Mouse (Mus musculus) left cerebral cortex, adult 2 months (tissue): Measurements from ENCODE around the gene Acot8. TPM values are rescaled to one million over a fixed set of nuclear protein-coding genes. Genes with fewer than 3 reads are reported as not detected.

Source experiments
- DNase-seq, 2 experiments: peaks; one replicate each; pipeline ENCODE4 v3.0.0; 2021 to 2022; ENCODE audit warnings: low spot score in 2 of 2, mixed read lengths in 1 of 2; ENCODE audit errors: extremely low spot score in 1 of 2
- H3K27ac ChIP-seq: fragments of 200-600 bp; 2 replicates; pipeline ENCODE4 v1.8.1; 2022
- H3K4me3 ChIP-seq: fragments of 200-600 bp; 2 replicates; pipeline ENCODE4 v1.8.1; 2022
- CTCF ChIP-seq: fragments of 200-600 bp; IDR thresholded peaks from 2 replicates; pipeline ENCODE4 v1.8.1; 2022; ENCODE audit warnings: antibody characterized with exemption, mild to moderate bottlenecking, moderate library complexity
- intact Hi-C: fragments of 180-260 bp; cut with DNase I; formaldehyde crosslinking; loops from one replicate; pipeline ENCODE4 v1.15.1; 2025
- long read RNA-seq, 2 experiments: library from polyadenylated mRNA; stranded (forward); transcript quantifications; one replicate each; pipeline ENCODE4 v2.0.0; 2021; ENCODE audit warnings: borderline mapping rate in 2 of 2
- total RNA-seq, 2 experiments: library from RNA; stranded (reverse); gene quantifications; 2 replicates each; pipeline ENCODE4 v1.2.3; 2021

Acot8 gene
- 10 to 100 TPM; 26.6 to 28.3 TPM for total RNA-seq
- long read RNA-seq, experiment 1, transcript Acot8-202 (6 exons, 1,152 nt): major isoform, 10 of 22 reads
- long read RNA-seq, experiment 1, partial matches to known transcripts: 5 of 22 reads
- long read RNA-seq, experiment 1, other reads (novel, unspliced or antisense): 4 of 22 reads
- long read RNA-seq, experiment 2, transcript Acot8-202 (6 exons, 1,152 nt): major isoform, 8 of 17 reads
- long read RNA-seq, experiment 2, partial matches to known transcripts: 3 of 17 reads
- long read RNA-seq, experiment 2, other reads (novel, unspliced or antisense): 4 of 17 reads

DNA sequence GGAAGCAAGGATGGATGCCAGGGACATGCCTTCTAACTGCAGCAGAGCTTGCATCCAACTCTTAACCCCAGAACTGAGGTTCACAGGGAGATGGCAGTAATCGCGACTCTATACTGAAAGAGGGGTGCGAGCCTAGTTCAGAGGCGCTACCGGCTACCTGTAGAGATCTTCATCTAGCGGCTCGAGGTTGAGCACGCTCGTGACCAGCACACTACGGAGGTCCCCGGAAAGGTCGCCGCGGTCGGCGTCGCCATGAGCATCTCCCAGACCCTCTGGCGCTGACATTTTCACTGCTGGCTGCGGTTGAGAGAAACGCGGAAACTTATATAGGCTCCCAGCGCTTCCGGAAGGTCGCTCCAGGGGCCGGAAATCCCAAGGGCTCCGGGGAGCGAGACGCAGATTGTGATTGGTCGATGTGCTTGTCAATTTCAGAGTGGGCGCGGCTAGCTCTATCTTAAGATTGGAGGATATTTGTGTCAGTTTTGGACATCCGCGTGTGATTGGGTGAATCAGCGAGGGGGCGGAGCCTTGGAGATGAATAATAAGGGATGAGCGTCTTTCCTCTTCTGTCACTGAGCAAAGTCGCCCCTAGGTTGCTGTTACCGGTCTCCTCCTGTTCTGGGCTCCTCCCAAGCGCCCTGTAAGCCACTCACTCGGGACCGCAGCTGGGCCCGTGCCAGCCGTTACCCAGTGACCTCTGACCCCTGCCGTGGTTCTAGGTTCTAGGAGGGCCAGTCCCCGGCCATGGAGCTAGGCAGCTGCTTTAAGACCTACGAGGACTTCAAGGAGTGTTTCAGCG lies at the start of gene Acot8, which contains the start of gene Zswim3:
Gene Acot8, minus strand, starts transcription at position 350 of the 799 bp plus-strand sequence.
Gene Zswim3, plus strand, starts transcription at position 566 of the 799 bp plus-strand sequence.
- intact Hi-C loops: loop anchor here (2.0 kb wide), 1 partner anchor 18 kb away; the partner anchor contains the start of gene Zswim1
- Histone ChIP-seq H3K27ac (peak within 1 kb of the TSS; percentile 88), H3K4me3 (peak within 1 kb of the TSS; percentile 77)
- TF ChIP-seq CTCF: no peak; the same call in 1 of the 2 replicates
- peak; percentile 97 to 98 for DNase-seq

- no peak for TF ChIP-seq CTCF
- no peak for DNase-seq
- intact Hi-C loops: no loop called here
Measured at GRCm38 (mm10) chr2:164850061-164850460, 45.4 kb upstream of the Acot8 start.

DNA sequence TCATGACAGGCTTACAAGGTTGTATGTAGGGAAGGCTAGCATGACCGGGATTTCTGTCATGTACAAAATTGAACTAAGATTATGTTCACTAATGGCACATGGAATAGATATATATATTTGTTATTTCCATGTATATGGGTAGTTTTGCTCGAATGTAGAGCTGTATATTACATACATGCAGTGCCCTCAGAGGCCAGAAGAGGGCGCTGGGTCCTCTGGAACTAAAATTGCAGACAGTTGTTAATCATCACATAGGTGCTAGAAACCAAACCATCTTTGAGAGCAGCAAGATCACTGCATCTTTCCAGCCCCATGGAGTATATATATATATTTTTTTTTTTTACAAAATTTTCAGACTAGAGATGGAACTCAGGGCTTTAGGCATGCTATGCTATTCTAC lies 41.1 kb upstream of the Acot8 start:
- intact Hi-C loops: no loop called here
- DNase-seq: no peak
- Histone ChIP-seq H3K27ac (no peak overlapping the region), H3K4me3 (no peak overlapping the region)
- TF ChIP-seq CTCF: peak; percentile 48

More at GRCm38 (mm10) chr2:164850061-164850460, 45.4 kb upstream of the Acot8 start:
- Histone ChIP-seq H3K27ac (no peak overlapping the region), H3K4me3 (no peak overlapping the region)

GRCm38 (mm10) chr2:164835164-164835563 lies 30.5 kb upstream of the Acot8 start:
- intact Hi-C loops: no loop called here
- Histone ChIP-seq H3K4me3 (peak overlapping the region; percentile 90; the same call in 1 of the 2 replicates), H3K27ac (no peak overlapping the region)
- TF ChIP-seq CTCF: no peak
- no peak for DNase-seq

GRCm38 (mm10) chr2:164834531-164834930 lies 29.8 kb upstream of the Acot8 start:
- DNase-seq: no peak
- Histone ChIP-seq H3K27ac (peak overlapping the region; percentile 94), H3K4me3 (peak overlapping the region; percentile 90)
- TF ChIP-seq CTCF: peak; percentile 19
- intact Hi-C loops: no loop called here

GRCm38 (mm10) chr2:164833314-164833959 lies 28.8 kb upstream of the Acot8 start, which contains the start of gene Neurl2:
Gene Neurl2 (minus strand): TSS chr2:164833456.
- peak within 1 kb of the TSS; percentile 90 for H3K4me3 ChIP-seq
- intact Hi-C loops: loop anchor here (1.0 to 2.0 kb wide), 2 partner anchors 46 to 77 kb away; partner anchors contain the start of genes Pcif1 and Zfp335
- peak within 1 kb of the TSS; percentile 94 for H3K27ac ChIP-seq
- DNase-seq: peak; percentile 85 to 87
- TF ChIP-seq CTCF: no peak

DNA sequence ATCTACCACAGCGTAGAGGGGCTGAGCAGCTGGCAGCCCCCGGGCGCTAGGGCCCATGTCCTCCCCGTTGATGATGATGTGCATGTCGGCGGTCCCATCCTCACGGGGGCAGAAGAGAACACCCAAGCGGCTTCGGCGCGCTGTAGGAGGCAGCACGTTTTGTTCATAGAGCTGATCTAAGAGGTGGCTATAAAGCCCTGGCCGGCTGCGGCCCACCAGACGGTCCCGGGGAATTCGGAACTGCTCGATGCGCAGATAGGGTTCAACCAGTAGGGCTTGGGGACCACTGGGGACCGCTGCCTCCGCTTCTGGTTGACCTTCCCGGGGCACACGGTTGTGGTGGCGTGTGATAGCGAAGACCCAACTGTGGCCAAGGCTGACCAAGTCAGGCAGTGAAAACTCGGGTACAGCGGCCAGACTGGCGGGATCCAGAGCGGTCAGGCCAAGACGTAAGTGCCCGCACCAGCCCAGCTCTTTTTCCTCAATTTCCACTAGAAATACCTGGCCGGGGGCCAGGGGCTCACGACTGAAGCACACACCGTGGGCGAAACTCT lies 28.1 kb upstream of the Acot8 start, which contains the start of gene Ctsa:
Gene Ctsa, plus strand, starts transcription at position 126 of the 554 bp plus-strand sequence.
- Histone ChIP-seq H3K27ac (peak within 1 kb of the TSS; percentile 94), H3K4me3 (peak within 1 kb of the TSS; percentile 90)
- intact Hi-C loops: loop anchor here (1.0 to 2.0 kb wide), 2 partner anchors 46 to 78 kb away; partner anchors contain the start of genes Pcif1 and Zfp335
- TF ChIP-seq CTCF: peak; percentile 59
- DNase-seq: peak; percentile 76 to 78

DNA sequence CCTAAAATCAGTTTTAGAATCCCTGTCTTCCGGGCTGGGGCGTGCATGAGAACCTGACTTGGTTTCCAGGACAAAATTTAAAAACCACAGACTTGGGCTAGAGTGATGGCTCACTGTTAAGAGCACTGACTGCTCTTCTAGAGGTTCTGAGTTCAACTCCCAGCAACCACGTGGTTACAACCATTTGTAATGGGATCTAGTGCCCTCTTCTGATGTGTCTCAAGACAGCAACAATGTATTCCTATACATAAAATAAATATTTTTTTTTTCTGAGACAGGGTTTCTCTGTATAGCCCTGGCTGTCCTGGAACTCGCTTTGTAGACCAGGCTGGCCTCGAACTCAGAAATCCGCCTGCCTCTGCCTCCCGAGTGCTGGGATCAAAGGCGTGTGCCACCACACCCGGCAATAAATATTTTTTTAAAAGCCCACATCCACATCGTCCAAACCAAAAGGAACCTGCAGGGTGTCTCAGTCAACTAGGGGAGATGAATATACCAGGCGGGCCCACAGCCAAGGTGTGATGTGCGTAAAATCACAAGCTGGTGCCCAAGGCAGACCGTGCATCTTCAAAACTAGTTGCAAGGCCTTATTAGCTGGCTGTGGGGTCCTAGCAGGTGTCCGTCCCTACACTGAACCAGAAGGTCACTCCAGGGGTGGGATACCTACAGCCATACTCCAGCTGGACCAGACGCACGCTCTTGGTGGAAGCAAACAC lies 27.5 kb upstream of the Acot8 start:
- no peak for TF ChIP-seq CTCF

DNA sequence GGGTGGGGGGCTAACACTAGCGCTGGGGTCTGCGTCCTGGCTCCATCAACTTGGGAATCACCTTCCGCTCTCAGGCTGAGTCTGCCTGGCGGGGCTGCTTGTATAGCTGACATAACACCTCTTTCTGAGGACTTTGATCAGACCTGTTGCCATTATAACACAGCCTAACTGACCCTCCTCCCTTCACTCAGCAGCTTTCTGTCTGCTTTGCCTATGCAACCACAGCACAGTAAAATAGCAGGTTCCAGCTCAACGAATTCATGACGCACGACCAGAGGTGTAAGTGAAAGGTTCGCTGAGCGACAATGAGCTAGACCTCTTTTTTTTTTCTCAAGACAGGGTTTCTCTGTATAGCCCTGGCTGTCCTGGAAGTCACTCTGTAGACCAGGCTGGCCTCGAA lies 26.3 kb upstream of the Acot8 start:
- DNase-seq: no peak
- Histone ChIP-seq H3K27ac (no peak overlapping the region), H3K4me3 (no peak overlapping the region)
- TF ChIP-seq CTCF: no peak
- intact Hi-C loops: no loop called here

More for the DNA sequence above, 27.5 kb upstream of the Acot8 start:
- DNase-seq: peak in 1 of 2 experiments; percentile 25
- intact Hi-C loops: loop anchor here (2.0 kb wide), 1 partner anchor 79 kb away; the partner anchor contains the start of gene Zfp335
- peak overlapping the region; percentile 90 for H3K4me3 ChIP-seq
- peak overlapping the region; percentile 94 for H3K27ac ChIP-seq

- Histone ChIP-seq H3K27ac (no peak overlapping the region), H3K4me3 (no peak overlapping the region)
- TF ChIP-seq CTCF: no peak
- DNase-seq: no peak
- intact Hi-C loops: no loop called here
Measured at GRCm38 (mm10) chr2:164829090-164829489, 24.4 kb upstream of the Acot8 start.
